Mouse (Mus musculus) kidney, adult 2 months (tissue): ENCODE data around the gene Hoxa4.

Experiments used
- CTCF ChIP-seq: fragments of 200-500 bp; conservative IDR thresholded peaks from 2 replicates; pipeline ENCODE4 v1.5.1; 2011; ENCODE audit warnings: low read depth, mild to moderate bottlenecking, control low read depth, low read length, moderate library complexity, mixed read lengths; ENCODE audit not compliant: insufficient read depth, insufficient read length
- POLR2A ChIP-seq: fragments of 200-500 bp; IDR thresholded peaks from one replicate; pipeline ENCODE4 v1.6.1; 2011; ENCODE audit warnings: low read depth, low read length, control low read depth

GRCm38 (mm10) chr6:52220003-52220864 is 28.7 kb upstream of the Hoxa4 start:
- TF ChIP-seq CTCF (no peak), POLR2A (no peak)
